Mouse (Mus musculus): ENCODE data around the gene Hfe2. TPM values are rescaled to one million over a fixed set of nuclear protein-coding genes. Genes with fewer than 3 reads are reported as not detected.

The Hfe2 gene
- polyA plus RNA-seq, 1 experiment = not detected

DNA sequence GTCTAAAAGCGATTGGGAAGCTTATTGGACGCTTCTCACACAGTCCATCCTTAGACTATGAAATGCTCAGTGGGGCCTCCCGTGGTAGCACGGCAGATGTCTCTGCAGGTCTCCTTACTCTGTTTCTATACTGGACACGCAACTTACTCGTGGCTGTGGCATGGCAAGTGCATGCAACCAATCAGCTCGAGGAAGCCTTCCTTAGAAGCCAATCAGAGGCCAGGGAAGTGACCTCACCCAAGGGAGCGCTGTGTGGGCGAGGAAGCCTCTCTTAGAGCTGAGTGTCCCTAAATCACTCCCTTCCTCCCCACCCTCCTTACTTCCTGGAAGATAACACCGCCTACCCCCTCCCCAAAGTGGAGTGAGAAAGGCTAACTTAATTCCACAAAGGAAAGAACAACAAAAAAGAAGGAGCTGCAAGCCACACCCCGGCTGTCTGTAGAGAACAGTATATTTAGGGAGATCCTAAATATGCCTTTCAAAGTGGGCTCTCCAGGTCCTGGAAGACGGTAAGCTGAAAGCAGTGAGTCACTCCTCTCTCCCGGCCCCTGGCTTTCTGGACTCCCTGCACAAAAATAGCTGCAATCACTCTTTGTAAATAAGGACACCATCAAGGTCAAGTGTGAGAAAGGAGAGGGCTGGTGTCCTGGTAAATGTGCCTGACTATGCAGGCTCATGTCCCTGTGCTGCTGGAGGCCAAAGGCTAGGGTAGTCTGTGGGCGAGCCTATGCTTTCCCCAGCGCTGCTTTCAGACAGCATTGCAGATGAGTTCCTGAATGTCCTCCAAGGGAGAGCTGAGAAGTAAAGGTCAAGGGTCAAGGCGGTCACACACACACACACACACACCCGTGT is 51.9 kb downstream of the Hfe2 start, which contains the start of gene Gm16253:
TSS of gene Gm16253 (plus strand) at position 295 of the 852 bp plus-strand sequence.
- Histone ChIP-seq H3K27ac (ENCODE audit: insufficient read depth, low read length) (peak within 1 kb of the TSS; percentile 97), H3K4me3 (ENCODE audit: insufficient read depth, low read length) (no peak within 1 kb of the TSS), H3K4me1 (ENCODE audit: control insufficient read depth, insufficient read depth, low read length) (peaks cover 9% of the 10 kb centered on the region)
- TF ChIP-seq POLR2A (IDR thresholded peaks at IDR 0.05; ENCODE audit: low read depth, low read length) (no peak; the same call in 1 of the 2 replicates), CTCF (IDR thresholded peaks at IDR 0.05; ENCODE audit: borderline replicate concordance, insufficient read depth, low read length) (no peak)

DNA sequence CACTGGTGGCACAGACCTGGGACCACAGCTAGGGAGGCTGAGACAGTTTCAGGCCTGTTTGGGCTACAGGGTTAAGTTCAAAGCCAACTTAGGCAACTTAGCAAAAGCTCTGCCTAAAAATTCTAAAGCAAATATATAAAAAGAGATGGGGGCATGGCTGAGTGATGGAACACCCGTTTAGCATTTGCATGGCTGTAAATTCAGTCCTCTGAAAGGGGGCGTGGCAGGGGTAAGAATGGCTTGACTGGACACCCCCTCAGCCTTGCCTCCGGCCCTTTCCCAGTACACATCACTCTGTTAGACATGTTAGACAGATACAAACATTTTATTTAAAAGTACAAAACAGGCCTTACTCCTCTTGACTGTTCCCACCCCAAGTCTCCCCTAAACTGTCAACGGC is 52.6 kb downstream of the Hfe2 start:
- TF ChIP-seq CTCF (IDR thresholded peaks at IDR 0.05; ENCODE audit: borderline replicate concordance, insufficient read depth, low read length) = no peak
- no peak for TF ChIP-seq POLR2A (IDR thresholded peaks at IDR 0.05; ENCODE audit: low read depth, low read length)
- Histone ChIP-seq H3K27ac (ENCODE audit: insufficient read depth, low read length) (peak overlapping the region; percentile 97), H3K4me1 (ENCODE audit: control insufficient read depth, insufficient read depth, low read length) (peaks cover 9% of the 10 kb centered on the region)

More for the DNA sequence above, 52.6 kb downstream of the Hfe2 start:
- H3K4me3 ChIP-seq (ENCODE audit: insufficient read depth, low read length) = no peak overlapping the region

Other genes starting within 250 kb of the Hfe2 start
- gene Fcgr1, start 231.2 kb upstream of the Hfe2 start, polyA plus RNA-seq (2011; ENCODE audit: insufficient read length, low read depth, missing spikeins) = 0.61 TPM in 1 of 2 replicates, not detected in the other
- not detected in 2 replicates for gene BC107364, start 72.9 kb upstream of the Hfe2 start, polyA plus RNA-seq (2011; ENCODE audit: insufficient read length, low read depth, missing spikeins)
- 37.6 and 98.8 TPM in 2 replicates for gene Txnip, start 32.8 kb downstream of the Hfe2 start, polyA plus RNA-seq (2011; ENCODE audit: insufficient read length, low read depth, missing spikeins)
- gene Gm16253, start 51.8 kb downstream of the Hfe2 start, polyA plus RNA-seq (2011; ENCODE audit: insufficient read length, low read depth, missing spikeins) = not detected in 2 replicates
- 23.2 and 30.6 TPM in 2 replicates for gene Polr3gl, start 69.0 kb downstream of the Hfe2 start, polyA plus RNA-seq (2011; ENCODE audit: insufficient read length, low read depth, missing spikeins)
- 5.1 and 7.4 TPM in 2 replicates for gene Ankrd34a, start 71.5 kb downstream of the Hfe2 start, polyA plus RNA-seq (2011; ENCODE audit: insufficient read length, low read depth, missing spikeins)
- gene Lix1l, start 76.0 kb downstream of the Hfe2 start, polyA plus RNA-seq (2011; ENCODE audit: insufficient read length, low read depth, missing spikeins) = 109 and 123 TPM in 2 replicates
- gene Rbm8a, start 104.8 kb downstream of the Hfe2 start, polyA plus RNA-seq (2011; ENCODE audit: insufficient read length, low read depth, missing spikeins) = 108 and 113 TPM in 2 replicates
- 31.3 and 35.5 TPM in 2 replicates for gene Pex11b, start 110.2 kb downstream of the Hfe2 start, polyA plus RNA-seq (2011; ENCODE audit: insufficient read length, low read depth, missing spikeins)
- gene Gm42957, start 110.3 kb downstream of the Hfe2 start, polyA plus RNA-seq (2011; ENCODE audit: insufficient read length, low read depth, missing spikeins) = 0.28 and 0.30 TPM in 2 replicates
- 1.7 and 2.0 TPM in 2 replicates for gene Itga10, start 120.4 kb downstream of the Hfe2 start, polyA plus RNA-seq (2011; ENCODE audit: insufficient read length, low read depth, missing spikeins)
- gene Ankrd35, start 145.0 kb downstream of the Hfe2 start, polyA plus RNA-seq (2011; ENCODE audit: insufficient read length, low read depth, missing spikeins) = 0.23 and 0.67 TPM in 2 replicates
- 40.9 and 46.0 TPM in 2 replicates for gene Pias3, start 171.2 kb downstream of the Hfe2 start, polyA plus RNA-seq (2011; ENCODE audit: insufficient read length, low read depth, missing spikeins)
- gene Nudt17, start 183.4 kb downstream of the Hfe2 start, polyA plus RNA-seq (2011; ENCODE audit: insufficient read length, low read depth, missing spikeins) = 4.4 and 5.2 TPM in 2 replicates
- gene Polr3c, start 202.5 kb downstream of the Hfe2 start, polyA plus RNA-seq (2011; ENCODE audit: insufficient read length, low read depth, missing spikeins) = 28.3 and 35.1 TPM in 2 replicates
- 30.9 and 38.9 TPM in 2 replicates for gene Rnf115, start 202.5 kb downstream of the Hfe2 start, polyA plus RNA-seq (2011; ENCODE audit: insufficient read length, low read depth, missing spikeins)

All from embryonic fibroblast, embryonic 13.5 days (primary cell).